Mouse (Mus musculus) lung, postnatal 14 days (tissue): ENCODE measurements around the gene Lzic.

Experiments
- DNase-seq: peaks from one replicate; pipeline ENCODE4 v3.0.0; 2021

Lzic gene

DNA sequence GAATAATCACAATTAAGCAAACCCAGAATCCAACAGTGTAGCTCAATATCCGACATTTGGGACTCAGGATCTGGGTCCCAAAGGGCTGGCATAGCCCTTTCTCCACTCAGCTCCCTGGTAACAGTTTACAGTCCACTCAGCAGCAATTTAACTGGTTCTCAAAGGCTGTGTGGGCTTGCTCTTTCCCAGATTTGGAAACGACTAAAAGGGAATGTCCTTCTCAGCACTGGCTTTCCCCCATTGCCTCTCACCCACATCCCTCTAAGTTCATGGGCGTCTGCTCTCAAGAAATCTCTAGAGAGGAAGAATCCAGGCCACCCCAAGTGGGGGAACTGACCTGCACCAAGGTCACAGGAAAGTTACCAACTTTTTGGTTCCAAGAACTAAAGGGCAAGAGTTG, 463 bp upstream of the Lzic start:
- no peak for DNase-seq

DNA sequence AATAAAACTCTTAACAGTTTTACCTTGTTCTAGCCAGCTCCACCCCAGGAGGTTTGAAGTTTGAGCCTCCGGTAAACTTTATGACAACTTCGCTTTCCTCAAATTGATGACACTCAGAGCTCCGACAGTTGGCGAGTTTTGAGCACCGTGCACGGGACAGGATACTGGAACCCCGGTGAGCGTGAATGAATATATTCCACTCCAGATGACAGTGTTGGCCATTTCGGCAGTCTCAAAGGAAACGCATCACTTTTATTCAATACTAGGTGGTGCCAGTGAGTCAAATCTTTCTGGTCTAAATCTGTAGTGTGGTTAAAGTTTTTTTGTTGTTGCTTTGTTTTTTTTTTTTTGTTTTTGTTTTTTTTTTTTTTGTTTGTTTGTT, 787 bp downstream of the Lzic start:
- peak; percentile 16 for DNase-seq

DNA sequence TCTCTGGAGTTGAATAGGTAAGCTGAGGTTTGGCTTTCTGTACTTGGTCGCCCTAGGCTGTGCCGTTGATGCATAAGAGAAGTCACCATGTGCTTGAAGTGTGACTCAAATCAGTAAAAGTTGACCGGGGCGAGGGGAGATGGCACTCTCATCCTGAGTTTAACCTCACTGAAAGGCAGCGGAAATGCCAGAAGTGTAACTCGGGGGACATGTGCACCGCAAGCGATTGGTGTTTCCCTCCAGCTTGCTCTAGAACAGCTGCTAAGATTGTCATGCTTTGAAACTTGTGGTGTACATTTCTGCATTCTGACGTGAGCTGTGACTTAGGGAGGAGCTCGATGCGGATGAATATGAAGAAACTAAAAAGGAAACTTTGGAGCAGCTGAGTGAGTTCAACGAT, 2.7 kb downstream of the Lzic start:
- no peak for DNase-seq

DNA sequence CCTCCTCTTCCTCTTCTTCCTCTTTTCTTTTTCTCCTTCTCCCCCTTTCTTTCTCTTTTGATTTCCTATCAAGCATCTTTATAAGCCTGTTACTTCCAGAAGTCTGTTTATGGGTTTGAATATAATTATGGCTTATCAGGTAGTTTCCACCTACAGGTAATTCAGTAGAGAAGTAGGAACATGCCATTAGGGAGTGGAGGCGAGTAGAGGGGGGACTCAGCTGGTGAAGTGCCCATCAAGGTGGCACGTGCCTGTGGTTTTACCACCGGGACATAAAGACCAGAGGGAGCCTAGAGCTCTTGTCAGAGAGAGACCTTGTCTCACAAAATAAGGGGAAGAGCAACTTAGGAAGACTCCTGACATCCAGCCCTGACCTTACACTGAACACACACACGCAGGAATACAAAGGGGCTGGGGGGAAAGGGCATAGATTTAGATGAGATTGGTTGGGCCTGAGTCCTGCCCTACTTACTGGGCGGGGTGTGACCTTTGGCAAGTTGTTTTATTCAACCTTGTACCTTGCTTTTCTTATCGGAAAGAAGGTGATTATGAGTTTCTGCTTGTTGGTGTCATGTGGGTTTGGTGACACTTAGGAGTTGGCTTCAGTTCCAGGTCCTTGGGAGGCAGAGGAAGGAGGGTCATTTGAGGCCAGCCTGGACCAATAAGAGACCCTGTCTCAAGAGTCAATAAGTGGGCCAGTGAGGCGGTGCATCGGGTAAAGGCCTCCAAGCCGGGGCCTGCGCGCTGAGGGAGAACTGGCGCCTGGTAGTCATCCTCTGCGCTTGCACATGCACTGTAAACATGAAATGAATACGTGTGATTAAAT, 4.6 kb downstream of the Lzic start:
- no peak for DNase-seq

DNA sequence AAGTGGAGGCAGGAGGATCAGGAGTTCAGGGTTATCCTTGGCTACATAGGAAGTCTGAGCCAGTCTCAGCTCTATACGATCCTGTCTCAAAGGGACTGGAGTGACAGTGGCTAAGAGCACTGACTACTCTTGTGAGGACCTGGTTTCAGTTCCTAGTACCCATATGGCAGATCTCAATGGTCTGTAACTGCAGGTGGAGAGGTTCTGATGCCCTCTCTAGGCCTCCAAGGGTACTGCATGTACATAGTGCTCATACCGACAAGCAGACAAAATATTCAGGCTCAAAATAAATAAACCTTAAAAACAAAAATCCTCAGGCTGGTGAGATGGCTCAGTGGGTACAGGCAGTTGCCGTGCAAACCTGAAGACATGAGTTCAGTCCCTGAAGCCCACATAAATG, 6.1 kb downstream of the Lzic start:
- DNase-seq, result no peak

DNA sequence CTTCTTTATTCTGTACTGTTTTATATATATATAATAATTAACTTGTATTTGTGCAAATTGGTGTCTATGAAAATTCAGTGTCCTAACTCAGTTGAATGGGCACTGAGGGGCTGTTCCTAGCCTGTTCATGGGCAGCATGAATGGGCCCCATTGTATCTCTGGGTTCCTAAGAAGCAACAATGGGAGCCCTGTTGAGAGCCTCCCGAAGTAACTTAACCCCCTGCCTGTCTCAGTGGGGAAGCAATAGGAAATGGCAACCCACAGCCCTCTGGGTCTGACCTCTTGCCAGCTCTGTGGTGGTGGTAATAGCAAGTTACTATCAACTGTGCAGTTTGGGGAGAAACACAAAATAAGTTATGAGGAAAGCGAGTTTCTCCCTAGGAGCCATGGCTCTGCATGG, 11.6 kb downstream of the Lzic start:
- DNase-seq, result no peak

DNA sequence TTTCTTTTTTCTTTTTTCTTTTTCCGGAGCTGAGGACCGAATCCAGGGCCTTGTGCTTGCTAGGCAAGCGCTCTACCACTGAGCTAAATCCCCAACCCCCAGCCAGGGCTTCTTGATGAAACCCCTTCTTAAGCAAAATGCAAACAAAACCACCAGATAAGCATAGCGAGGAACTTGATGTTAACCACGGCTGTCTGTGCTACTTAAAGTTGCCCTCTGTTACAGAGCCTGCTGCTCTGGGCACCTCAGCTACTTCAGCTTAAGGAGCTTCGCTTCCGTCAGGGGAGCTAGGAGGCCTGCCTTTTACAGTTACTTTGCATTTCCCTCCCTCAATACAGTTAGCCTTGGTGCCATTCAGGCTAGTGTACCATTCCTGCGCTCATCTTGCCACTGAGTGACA, 13.9 kb downstream of the Lzic start:
- DNase-seq, result no peak

DNA sequence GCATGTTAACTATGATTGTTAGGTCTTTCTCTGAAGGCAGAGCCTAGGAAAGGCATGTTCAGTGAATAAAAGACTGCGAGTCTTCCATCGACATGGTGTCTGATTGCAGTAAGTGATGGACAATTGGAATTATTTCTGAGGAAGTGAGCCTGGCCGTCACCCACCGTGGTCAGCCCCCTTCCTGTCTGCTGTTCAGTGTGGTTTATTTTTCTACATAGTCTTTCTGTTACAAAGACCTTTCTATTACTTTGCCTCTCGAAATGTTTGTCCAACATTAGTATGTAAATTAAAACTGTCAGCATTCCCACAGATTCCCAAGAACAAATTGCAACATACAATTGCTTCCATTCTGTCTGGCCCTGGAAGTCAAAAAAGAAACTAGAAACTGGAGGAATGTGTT, 14.8 kb downstream of the Lzic start:
- no peak for DNase-seq

DNA sequence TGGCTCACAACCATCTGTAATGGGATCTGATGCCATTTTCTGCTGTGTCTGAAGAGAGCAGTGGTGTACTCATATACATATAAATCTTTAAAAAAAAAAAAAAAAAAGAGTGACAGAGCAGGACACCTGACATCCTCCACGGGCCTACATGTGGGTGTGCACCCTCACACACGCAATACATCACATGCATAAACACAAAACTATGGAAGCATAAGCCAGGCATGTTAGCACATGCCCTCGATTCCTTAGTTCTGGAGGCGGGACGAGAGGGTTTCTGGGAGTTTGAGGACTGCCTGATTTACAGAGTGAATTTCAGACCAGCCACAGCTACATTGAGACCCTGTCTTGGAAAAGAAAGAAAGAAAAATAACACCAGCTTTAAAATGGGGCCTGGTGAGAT, 19.3 kb downstream of the Lzic start:
- DNase-seq, result no peak

DNA sequence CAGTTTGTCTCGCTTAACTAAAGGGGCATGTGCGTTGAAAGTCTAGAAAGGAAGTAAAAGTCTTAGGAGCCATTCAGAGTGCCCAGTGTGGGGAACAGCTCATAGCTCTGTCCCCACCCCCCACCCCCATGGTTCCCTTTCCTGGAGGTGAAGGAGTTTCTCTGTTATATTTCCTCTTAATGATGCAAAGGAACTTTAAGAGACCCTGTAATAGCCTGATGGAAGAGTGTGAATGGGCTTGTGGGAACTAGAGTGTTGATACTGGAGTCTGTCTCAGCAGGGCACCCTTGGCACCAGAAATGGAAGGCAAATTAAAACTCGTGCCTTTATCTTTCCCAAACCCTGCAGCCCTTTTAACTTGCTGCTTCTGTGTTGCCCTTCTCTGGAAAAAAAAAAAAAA, 19.8 kb downstream of the Lzic start:
- DNase-seq, result no peak

DNA sequence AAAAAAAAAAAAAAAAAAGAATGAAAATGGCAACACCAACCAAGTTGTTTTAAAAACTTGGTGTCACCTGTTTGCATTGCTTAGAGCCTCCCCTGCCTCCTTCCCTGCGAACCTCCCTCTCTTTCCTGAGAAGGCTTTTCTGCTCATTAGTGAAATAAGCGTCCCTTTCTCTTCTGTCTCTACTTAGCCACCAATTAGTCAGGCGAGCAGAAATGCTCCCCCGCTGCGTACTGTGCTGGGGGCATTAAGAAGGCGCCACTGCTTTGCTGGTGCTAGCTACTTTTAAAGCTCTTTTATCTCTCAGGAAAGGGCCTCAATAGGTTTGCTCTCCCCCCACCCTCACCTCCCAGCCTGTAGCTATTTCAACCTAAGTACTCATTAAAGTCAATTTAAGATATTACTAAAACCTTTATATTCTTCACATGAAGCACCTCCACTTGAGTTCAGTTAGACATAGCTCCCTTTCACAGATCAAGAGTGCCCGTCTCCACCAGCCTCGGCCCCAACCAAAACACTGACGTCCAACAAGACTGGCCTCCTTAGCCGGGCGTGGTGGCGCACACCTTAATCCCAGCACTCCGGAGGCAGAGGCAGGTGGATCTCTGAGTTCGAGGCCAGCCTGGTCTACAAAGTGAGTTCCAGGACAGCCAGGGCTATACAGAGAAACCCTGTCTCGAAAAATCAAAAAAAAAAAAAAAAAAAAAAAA, 20.4 kb downstream of the Lzic start:
- DNase-seq, result no peak

DNA sequence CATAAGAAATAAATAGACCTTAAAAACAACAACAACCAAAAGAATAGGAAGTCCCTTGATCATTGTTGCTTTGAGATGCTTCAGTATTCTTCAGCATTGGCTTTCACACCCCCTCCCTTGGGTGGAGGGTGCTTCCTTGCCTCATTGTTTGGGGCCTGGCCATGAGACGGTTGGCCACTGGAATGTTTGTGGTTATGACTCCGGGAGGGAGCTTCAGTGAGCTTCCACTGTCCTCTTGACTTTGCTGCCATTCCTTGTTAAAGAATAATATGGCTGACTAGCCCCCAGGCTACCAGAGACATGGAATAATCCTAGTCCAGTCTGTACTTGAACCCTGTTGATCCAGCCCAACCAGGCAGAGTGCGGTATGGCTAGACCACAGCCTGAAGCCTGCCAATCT, 21.9 kb downstream of the Lzic start:
- DNase-seq, result no peak

DNA sequence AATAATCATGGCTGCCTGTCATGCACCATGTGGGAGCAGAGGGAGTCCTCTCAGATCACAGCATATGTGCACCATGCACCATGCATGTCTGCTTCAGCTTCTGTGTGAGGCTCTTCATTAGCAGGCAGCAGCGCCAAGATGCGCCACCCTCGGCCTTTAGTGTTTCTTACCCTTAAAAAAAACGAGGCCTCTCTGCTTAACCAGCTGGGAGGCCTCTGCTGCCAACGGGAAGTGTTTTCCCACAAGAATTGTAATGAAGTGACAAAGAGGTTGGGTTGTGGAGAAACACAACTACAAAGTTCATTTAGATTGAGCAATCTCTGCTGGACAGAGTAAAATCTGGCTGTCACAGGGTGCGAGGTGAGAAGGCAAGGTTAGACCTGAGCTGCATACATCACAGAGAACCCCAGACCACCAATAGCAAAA, 26.2 kb downstream of the Lzic start:
- peak; percentile 28 for DNase-seq

DNA sequence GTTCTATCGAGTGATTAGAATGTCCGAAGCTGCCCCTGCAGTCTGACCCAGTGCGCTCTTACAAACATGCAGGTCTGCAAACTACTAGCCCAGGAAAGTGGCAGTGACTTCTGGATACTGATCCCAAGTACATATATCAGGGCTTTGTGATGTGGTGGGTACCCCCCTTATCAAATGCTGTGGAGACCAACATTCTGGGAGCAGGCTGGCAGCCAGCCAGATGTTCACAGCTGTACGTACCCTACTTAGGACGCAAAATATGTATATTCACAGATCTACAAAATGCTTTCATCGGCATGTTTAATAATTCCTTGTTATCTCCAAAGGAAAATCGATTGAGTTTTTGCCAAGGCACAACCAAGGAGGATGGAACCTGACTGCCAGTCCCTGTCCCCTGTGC, 27.0 kb downstream of the Lzic start:
- no peak for DNase-seq

DNA sequence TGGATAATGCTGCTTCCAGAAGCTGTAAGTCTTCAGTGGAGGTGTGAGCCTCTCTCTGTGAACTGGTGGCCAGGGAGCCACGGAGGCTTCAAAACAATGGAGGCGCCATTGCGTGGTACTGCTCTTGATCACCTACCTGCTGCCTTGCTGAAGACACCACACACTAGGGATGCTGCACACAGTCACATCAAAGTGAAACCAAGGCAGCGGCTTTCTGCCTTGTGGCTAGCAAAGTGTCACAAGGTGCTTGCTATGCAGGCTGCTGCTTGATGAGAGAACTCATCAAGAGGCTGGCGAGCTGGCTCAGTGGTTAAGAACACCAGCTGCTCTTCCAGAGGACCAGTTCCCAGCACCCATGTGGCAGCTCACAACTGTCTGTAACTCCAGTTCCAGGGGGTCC, 30.7 kb downstream of the Lzic start:
- DNase-seq, result no peak

DNA sequence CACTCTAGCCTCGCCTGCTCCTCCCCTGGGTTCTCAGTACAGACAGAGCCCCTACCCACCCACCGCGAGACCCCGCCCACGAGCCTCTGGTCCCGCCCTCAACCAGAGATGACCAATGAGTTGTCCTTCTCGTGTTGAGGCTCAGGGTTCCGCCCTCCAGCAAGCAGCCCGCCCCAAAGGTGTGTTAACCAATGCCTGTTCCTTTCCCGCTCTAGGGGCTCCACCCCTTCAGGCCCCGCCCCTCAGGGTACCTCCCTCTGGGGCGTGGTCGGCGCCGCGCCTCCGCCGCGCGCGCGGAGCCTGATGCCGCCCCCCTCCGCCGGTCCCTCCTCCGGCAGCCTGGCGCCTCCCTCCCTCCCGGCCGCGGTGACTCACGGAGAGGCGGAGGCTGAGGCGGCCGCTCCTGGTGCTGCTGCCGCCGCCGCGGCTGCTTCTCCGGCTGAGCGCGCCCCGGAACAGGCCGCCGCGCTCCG, 32.9 kb downstream of the Lzic start, which contains the start of gene Ctnnbip1:
Ctnnbip1 (plus strand) TSS at position 369 of the 473 bp plus-strand sequence.
- peak; percentile 97 for DNase-seq

DNA sequence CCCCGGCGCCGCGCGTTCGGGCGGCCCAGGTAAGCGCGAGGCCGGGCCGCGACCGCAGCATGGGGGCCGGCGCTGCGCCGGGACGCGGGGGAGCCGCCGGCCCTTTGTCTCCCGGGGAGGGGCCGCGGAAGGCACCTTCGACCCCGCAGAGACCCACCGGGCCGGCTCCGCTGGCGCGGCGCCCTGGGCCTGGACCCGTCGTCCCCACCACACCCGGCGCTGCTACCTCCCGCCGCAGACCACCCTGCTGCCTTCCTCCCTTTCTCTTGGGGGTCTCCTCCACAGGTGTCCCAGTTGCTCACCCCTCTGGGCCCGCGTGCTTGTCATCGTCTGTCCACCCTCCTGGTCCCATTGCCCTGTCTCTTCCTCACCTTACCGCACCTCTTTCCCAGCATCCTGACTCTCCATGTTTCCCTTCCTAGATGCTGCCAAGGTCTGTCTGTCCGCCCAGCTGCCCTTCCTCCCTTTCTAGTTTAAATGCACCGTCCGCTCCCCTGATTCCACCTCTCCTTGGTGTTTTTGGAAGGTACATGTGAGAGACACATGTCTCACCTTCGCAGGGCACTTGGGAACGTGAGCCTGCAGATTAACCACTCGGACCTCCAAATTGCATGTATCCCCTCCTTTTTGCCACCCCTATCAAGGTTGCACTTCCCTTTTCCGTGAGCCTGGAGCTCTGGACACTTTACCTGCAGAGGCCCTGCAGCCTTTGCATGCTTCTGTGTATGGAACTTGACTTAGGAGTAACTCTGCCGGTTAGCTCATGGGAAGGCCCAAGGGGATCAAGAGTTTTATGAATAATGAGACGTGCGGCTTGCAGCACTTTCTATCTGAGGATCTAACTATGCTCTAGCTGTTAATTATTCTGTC, 33.6 kb downstream of the Lzic start:
- no peak for DNase-seq

DNA sequence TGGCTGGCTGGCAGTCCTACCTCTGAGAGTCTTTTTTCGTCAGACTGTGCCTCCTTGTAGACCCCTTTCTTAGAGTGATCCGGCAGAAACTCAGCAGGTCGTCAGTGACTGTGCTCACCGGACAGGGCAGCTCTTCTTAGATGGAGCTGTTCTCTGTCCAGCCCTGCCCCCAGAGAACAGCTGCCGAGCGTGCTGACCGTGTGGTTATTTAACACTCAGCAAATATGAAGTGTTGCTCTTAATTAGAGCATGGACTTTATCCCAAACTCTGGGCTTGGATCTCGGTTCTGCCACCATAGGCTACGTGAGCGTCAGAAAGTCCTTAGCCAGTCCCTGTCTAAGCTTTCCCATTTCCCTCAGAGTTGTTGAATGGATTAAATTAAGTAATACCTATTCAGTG, 36.2 kb downstream of the Lzic start:
- no peak for DNase-seq

DNA sequence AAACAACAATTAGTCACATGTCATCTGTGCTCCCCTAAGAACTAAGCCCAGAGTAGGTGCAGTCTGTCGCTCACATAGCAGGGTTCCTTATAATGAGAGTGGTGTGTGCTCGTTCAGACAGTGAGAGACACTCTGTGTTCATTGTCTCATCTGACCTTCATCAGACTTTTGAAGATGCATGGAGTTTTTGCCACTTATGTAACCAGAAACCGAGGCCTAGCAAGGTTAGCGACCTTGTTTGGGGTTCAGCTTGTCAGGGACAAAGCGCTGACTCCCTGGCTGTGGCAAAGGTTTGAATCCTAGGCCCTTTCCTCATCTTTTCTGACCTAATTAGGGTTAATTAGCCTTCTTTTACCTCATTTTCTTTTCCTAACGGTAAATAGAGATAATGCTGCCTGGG, 38.9 kb downstream of the Lzic start:
- no peak for DNase-seq

DNA sequence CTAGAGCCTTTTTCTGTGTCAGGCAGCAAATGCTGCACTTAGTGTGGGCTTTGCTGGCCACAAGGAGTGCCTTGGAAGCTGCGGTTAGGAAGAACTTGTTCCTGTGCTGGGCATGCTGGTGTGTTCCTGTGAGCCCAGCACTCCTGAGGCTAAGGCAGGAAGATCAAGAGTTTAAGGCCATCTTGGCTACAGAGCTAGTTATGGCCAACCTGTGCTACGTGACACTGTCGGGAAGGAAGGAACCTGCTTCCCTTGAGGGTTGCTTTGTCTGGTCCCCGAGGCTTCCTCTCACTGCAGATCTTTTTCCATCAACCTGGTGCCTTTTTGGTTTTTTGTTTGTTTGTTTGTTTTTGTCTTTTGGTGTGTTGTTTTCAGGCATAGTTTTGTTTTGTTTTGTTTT, 40.1 kb downstream of the Lzic start:
- no peak for DNase-seq

DNA sequence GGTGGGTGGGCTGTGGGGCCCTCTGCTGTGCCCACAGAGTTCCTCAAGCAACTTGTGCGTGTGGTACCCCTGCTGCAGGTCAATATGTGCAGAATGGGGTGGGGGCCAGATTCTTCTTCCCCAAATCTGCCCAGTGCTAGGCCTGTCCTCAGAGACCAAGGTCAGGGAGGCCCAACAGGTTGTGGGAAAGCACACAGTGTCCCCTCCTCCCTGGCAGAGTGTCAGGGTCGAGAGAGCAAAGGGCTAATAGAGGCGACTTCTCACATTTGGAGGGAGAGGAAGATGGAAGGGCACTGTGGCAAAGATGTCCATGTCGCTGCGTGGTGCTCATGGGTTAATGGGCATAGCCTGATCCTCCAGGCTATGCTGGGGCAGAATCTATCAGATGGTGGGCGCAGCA, 40.8 kb downstream of the Lzic start:
- no peak for DNase-seq

DNA sequence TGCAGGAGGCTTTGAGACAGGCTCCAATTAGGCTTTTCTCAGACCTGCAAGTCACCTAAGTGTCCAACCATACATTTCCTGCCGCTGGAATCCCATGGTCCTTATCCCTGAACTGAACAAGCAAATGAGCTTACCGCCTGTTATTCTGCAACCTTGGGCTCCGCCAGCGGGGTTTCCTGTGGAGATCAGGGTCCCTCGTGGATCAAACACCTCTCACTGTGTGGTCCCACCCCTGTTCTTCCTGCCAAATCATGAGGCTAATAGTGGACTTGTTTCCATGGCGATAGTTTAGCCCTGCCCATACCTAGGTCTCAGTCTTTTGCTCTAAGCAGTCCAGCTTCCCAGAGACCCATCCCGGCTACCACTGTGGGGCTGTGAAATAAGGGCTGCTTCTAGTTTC, 41.3 kb downstream of the Lzic start:
- DNase-seq, result no peak

DNA sequence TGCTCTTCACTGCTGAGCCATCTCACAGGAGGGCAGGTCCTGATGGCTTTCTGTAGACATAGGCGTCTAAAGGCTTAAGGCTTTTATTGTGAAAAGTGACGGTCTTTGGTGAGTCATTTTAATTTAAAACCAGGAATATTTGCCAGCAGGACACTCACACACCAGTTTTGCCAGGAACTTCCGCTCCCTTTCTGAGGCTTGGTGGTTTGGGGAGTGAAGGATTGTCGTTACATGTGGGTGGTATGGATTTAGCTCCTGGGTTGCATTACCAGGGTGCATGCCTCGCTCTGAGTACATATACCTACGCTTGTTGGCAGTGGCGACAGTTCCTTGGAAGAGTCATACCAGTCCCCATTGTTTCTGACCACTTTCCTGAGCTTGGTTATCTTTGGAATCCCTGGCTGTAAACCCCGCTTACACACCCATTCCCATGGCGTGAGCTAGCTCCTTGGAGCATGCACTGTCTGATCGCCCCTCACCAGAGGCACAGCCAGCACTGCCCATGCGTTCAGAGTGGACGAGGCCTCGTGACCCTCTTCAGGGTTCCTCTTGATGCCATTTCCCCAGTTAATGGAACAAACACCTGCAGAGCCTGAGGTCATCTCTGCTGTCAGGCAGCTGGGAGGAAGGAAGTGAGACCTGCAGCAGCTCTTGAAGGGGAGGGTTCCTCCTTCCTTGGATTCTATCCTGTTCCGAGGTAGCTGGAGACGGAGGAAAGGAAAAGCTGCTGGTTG, 42.8 kb downstream of the Lzic start:
- no peak for DNase-seq
